Mouse (Mus musculus) embryo, embryonic 11 days (tissue): ENCODE data around the gene Icam5.
"Not testable (repeated sequence)": the region's sequence is repeated elsewhere in the genome, so short reads cannot be mapped to it uniquely, and the experiment has no call there.

Source experiments
- DNase-seq: peaks from one replicate; pipeline ENCODE4 v3.0.0-alpha.2; 2015

Icam5 gene

DNA sequence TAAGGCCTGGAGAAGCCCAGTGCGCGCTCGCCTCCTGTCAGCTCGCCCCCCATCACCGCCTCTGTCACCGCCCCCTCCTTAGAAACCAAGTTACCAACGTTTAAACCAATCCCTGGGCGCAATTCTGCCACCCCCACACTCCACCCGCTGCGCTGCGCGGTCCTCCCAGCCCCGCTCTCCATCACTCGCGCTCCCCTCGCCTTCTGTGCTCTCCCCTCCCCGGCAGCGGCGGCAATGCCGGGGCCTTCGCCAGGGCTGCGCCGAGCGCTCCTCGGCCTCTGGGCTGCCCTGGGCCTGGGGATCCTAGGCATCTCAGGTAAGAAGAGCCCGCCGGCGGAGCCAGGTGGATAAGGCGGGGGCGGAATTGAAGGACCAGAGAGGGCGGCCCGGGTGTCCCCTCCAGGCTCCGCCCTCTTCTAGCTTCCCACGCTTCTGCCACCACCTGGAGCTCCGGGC lies at the start of gene Icam5:
Icam5 (plus strand) TSS at position 178 of the 456 bp plus-strand sequence.
- peak; percentile 37 for DNase-seq

DNA sequence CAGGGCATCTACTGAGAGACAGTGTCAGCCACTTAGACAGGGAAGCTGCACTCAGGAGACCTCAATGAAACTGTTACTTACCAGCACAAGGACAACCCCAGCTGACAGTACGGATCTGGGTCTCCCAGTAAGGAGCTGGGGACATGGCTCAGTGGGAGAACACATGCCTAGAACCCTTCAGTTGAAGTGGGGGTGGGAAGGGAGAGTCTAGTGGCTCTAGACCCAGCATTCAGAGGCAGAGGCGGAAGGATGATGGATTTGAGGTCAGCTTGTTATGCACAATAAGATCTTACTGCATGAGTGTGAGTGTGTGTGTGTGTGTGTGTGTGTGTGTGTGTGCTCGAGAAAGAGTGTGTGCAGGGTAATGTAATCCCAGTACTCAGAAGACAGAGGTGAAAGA lies 49.7 kb upstream of the Icam5 start:
- DNase-seq, result no peak

DNA sequence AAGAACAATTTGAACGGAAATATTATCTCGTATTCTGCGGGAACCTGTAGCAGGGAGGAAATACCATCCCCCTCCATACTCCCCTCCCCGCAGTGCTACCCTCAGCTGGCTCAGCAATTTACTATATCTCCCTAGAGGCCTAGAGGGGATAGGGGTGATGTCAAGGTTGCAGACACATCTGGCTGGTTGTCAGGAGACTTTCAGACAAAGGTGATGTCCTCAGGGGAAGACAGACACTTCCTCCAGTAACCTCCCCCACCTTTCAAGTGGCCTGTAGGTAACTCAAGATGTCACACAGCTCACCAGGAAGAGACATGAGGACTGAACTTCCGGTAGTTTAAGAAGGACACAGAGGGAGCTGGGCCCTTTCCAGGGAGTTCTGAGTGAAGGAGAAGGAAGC lies 48.7 kb upstream of the Icam5 start:
- DNase-seq, result no peak

DNA sequence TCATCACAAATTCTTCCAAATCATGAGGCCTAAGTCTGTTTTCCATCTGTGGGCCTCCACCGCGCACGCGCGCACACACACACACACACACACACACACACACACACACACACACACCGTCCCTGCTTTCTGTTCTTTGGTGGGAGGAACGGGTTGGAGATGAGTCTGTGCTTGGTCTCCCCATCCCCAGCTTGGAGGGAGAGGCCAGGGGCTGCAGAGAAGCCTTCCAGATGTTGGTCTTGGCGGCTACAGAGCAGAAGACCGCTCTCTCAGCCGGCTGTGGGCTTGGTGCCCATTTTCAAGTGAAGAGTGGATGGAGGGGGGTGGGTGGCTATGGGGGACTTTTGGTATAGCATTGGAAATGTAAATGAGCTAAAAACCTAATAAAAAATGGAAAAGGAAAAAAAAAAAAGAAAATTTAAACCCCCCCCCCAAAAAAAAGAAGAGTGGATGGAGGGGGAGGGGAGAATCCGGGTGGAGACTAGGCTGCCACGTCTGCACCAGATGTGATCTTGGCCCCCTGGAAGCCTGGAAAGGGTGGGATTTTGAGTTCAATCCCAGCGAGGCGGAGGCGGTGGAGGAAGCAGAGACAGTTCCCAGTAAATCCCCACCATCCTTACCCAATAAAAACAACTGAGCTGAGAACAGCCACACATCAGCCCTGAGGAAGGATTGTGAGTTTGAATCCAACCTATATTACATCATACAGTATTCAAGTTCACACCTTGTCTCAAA lies 44.8 kb upstream of the Icam5 start:
- no peak for DNase-seq

DNA sequence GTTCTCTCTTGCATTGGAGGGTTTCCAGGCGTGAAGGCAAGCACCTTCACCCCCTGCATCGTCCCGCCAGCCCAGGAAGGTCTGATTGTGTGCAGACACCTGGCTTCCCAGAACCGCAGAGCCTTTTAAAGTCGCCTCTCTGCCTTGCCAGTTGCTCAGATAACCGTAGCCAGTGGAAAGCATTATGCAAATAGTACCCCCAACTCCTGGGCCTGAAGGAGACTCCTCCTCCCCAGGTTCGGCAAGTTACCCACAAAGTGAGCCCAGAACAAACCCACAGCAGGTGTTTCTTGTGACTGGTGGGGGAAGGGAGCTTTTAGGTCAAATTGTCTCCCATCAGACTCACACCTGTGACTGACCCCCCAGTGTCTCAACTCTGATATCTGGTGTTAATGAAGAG lies 43.9 kb upstream of the Icam5 start:
- DNase-seq, result no peak

DNA sequence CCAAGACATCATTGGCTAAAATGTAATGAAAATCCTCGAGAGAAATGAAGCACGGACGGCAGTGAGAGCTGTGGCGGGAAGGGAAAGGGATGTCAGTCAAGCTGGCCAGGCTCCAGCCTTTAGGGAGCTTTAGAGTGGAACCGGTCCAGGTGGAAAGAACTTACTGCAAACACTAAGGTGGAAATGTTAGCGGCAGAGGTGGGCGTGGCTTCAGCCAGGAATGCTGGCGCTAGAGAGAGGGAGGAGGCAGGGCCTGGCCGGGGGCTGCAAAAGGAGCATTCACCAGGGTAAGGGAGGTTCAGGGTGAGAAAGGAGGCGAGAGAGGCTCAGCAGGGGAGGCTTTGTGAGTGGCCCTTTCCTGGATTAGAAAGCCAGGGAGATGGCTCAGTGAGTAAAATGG lies 41.0 kb upstream of the Icam5 start:
- peak; percentile 58 for DNase-seq

DNA sequence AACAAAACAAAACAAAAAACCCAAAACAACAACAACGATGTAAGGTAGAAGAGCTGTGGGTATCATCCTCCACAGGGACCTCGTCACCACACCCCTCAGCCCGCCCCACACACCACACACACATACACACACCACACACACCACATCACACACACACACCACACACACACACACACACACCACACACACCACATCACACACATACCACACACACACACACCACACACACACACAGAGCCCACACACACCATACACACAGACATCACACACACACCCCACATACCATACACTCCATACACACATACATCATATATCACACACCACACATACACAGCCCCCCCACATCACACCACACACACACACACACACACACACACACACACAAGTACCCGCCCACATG lies 40.3 kb upstream of the Icam5 start:
- DNase-seq, result no peak

DNA sequence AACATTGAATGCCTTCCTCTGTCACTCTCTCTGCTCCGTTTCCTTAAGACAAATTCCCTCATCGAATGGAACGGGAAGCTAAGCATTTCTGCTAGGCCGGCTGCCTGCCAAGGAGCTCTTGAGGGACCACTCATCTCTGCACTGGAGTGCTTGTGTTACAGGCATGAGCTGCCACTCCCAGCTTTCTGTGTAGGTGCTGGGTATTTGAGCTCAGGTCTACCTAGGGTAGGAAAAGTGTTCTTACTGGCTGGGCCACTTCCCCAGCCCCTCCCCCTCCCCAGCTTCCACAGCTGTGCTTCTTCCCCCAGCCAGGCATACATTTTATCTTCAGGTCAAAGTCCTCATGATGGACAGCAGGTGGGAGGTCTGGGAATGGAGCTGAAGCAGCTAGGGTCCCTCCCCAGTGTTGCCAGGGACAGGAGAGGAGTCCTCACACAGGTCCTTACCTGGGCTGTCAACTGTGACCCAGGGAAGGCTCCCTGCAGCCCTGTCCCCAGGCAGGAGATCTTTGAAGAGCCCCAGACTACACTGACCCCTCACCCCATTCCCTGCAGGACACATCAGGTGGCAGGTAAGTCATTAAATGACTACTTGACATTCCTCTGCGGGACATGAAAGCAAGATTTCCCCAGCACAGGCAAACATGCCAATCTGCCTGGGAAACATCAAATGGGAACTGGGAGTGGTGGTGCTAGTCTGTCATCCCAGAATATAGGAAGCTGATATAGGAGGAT lies 38.5 kb upstream of the Icam5 start:
- DNase-seq, result no peak

DNA sequence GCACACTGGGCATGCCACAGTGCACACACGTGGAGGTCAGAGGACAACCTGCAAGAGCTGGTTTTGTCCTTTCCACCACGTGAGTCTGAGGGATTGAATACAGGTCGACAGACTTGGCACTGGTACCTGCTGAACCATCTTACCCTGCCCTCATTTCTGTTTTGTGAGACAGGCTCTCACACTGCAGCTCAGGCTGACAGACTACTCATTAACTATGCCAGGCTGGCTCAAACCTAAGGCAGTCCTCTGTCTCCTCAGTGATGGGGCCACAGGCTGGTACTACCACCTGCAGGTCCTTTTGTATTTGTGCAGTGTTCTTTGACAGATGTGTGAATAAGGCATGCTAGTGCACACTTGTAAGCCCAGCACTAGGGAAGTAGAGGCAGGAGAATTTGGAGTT lies 36.8 kb upstream of the Icam5 start:
- no peak for DNase-seq

DNA sequence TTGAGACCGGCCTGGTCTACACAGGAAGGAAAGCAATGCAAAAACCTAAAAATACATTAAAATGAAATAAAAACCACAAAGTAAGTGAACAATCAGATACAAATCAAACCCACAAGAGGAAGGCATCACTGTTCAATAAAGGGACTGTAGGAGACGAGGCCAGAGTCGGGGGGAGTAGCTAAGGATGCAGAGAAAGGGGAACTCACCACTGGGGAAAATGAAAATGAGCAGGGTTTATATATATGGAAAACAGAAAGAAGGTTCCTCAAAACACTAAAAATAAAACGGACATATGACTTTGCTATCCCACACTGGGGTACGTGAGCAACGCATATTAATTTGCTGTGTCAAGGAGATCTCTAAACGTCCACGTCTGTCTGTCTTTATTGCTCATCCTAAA lies 34.8 kb upstream of the Icam5 start:
- DNase-seq, result no peak

DNA sequence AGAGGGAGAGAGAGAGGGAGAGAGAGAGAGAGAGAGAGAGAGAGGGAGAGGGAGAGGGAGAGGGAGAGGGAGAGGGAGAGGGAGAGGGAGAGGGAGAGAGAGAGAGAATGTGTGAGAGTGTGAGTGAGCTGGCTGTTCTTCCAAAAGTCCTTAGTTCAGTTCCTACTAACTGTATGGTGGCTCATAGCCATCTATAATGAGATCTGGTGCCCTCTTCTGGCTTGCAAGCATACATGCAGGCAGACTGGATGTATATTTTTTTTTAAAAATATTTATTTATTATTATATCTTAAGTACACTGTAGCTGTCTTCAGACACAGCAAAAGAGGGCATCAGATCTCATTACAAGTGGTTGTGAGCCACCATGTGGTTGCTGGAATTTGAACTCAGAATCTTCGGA lies 33.5 kb upstream of the Icam5 start:
- DNase-seq, result not testable (repeated sequence)

DNA sequence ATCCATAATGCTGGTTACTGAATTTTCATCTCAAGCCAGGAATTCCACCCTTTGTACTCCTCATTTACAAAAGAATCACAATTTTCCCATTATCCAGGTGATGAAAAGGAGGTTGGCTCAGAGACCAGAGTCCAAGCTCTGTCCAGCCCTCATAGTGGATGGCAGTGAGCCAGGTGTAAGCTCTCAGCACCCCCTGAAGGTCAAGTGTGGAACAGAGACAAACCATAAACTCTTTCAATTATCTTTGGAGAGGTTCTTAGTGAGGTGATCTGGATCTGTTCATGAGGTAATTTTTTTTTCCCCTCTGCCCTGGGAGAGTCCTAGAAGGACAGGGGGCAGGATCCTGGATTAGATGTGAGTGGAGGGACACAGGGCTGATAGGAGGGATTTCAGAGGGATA lies 31.1 kb upstream of the Icam5 start:
- peak; percentile 57 for DNase-seq

DNA sequence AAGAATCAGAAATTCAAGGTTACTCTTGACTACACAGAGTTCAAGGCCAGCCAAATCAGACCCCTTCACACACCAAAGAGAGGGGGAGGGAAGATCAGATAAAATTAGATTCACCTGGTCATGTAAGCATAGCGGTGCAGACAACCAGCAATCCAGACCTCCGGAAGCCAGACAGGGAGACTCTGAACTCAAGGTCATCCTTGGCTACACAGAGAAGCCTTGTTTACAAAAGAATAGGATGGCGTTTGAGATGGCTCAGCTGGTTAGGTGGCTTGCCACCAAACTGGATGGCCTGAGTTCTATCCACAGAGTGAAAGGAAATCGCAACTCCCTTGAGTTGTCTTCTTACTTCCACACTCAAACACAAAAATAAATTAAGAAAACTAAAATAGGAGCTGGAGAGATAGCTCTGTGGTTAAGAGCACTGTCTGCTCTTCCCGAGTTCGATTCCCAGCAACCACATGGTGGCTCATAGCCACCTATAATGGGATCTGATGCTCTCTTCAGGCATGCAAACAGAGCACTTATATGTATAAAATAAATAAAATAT lies 30.1 kb upstream of the Icam5 start:
- DNase-seq, result no peak

DNA sequence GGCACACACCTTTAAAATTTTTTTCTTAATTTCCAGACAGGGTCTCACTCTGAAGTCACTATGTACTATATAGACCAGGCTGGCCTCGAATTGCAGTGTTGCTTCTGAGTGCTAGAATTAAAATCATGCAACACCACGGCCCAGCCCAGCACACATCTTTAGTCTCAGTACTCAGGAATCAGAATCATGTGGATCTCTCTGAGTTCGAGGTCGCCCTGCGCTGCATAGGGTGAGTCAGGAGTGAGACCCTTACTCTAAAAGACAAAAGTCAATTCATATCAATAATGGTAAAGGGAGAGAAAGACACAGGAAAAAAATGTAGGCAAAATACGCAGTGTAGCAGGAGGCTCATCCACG lies 29.6 kb upstream of the Icam5 start:
- no peak for DNase-seq

DNA sequence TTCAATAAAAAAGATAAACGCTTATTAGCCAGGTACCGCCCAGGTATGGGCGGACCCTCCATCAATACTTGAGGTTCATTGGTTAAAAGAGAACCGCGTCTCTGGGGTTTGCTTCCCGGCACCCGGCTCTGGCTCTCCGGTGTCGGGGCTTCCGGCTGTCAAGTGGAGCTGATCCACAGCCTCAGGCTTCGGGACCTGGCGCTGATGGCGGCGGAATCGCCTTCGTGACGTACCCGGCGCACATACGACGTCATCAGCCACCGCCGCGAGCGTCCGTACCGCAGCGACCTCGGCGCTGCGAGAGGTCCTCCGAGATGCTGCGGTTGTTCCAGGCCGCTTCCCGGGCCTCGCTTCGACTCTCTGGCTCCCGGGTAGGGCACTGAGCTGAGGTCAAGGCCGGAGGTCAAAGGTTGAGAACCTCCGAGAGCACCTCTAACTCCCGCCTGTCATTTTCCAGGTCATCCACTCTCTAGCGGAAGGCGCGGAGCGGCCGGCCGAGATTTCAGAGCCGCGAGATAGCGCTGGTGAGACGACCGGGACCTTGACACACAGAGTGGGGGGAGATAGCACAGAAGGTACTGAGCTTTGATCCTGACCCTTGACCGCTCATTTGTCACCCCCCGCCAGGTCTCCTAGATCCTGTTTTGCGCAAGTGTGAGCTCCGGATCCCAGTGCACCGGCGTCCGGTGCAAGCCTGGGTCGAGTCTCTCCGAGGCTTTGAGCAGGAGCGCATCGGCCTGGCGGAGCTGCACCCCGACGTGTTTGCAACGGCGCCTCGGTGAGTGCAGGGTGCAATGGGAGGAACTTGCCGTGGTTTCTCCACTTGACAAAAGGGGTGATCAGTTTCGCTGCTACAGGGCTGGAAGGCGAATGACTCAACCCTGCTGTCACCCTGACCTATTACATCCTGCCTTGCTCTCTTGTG lies 29.0 kb upstream of the Icam5 start, which contains the start of gene Mrpl4:
Mrpl4 (plus strand) TSS at position 112 of the 925 bp plus-strand sequence.
- DNase-seq, result peak; percentile 94

DNA sequence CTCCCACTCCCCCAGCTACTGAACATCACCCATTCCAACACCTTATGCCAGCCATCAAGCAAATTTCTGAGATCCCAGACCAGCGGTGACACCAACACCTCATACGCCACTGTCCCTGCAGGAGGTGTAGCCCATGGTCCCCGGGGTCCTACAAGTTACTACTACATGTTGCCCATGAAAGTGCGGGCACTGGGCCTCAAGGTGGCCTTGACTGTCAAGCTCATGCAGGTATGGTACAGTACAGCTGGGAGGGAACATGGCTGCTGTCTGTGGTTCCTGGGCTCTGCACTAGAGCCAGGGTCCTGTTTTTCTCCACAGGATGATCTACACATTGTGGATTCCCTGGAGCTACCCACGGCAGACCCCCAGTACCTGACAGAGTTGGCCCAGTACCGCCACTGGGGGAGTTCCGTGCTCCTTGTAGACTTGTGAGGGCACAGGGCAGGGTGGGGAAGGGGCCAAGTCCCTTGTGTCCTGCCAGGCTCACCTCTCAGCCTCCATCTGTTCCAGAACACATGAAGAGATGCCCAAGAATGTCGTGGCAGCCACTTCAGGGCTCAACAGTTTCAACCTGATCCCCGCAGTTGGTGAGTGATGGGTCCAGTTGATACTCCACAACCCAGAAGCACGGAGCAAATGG lies 24.4 kb upstream of the Icam5 start:
- no peak for DNase-seq

DNA sequence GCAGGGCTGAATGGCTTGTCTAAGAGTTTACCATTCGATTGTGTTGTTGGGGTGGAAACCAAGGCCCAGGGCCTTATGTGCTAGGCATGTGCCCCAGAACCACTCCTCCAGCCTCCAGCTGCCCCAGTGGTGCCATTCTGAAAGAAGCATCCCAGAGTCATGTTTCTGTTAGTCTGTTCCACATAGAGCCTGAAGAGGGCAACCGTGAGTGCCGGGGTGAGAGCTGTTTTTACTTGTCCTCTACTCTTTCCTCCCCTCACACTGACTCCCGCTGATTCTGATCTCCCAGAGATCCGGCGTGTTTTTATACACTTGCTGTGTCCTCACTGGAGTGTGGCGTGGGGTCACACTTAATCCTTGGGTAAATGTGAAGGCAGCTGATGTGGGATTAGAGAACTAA lies 23.9 kb upstream of the Icam5 start:
- DNase-seq, result no peak

DNA sequence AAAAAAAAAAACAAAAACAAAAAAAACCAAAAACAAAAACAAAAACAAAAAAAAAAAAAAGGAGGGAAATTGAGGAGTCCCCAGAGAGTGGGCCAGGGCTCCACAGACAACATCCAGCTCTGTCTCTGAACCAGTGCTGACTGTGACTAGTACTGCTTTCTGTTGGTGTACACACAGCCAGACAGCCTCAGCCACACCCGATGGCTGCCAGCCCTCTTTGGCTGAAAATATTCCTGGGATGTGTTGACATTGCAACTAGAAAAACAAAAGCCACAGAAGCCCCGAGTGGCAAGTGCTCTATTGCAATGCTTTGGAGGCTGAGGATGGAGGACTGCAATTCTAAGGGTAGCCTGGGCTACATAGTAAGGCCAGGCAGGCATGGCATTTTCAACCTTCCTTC lies 21.5 kb upstream of the Icam5 start:
- no peak for DNase-seq

DNA sequence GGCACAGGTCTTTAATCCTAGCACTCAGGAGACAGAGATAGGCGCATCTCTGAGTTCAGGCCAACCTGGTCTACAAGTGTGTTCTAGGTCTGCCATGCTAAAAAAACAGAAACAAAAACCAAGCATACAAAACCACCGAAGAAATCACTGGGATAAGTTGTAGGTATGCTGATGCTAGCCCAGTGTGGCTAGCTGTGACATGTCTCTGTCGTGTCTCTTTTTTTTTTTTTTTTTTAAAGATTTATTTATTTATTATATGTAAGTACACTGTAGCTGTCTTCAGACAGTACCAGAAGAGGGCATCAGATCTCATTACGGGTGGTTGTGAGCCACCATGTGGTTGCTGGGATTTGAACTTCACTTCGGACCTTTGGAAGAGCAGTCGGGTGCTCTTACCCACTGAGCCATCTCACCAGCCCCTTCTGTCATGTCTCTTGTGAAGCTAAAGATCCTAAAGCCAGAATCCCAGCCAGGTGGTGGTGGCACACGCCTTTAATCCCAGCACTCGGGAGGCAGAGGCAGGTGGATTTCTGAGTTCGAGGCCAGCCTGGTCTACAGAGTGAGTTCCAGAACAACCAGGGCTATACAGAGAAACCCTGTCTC lies 20.8 kb upstream of the Icam5 start:
- not testable (repeated sequence) for DNase-seq

DNA sequence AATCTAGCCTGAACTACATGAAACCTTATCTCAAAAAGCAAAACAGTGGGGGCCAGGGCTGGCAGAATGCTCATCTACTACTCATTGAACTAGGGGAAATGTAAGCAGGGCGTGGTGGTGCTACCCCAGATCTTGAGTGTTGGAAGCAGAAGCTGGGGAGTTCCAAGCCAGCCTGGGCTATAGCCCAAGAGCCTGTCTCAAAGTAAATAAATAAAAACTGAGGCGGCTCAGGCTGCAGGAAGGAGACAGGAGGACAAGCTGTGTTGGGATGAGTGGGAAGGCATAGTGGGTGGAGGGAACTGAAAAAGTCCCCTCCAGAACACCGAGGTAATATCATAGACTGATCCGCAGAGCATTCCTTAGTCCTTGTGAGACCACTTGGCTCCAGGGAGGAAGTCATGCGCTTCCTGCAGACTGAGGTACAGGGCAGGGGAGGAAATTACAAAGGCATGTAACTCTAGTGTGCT lies 20.0 kb upstream of the Icam5 start:
- no peak for DNase-seq

DNA sequence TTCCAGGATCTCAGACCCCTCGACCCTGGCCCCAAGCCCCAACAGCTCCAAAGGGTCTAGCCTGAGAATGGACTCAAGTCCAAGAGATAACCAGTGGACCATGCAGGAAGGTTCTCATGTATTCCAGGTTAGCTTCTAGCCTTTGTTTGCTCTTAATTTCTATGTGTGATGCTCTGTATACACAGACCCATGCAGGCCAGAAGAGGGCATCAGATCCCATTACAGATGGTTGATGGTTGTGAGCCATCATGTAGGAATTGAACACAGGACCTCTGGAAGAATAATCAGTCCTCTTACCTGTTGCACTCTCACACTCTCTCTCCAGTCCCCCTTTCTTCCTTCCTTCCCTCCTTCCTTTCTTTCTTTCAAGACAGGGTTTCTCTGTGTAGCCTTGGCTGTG lies 19.5 kb upstream of the Icam5 start:
- no peak for DNase-seq
